9 mouse cellular contexts compared by ENCODE assay signal in the genomic region with DNA sequence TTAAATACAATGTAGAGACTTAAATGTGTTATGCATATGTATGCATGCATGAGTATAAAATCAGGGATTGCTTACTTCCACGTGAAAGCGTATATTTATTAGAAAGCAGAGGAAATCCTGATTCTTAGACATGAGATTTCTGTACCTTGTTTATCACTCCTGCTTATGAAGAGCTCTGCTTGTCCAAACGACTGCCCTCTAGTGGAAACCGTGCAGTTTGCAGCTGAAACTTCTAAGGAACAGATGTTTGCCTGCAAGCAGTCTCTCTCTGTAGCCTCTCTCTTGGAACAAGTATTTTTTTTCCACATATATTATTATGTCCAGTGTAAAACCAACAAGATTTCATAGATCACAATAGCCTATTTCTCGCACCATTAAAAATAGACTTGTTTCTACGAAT.
DNase-seq lines count a peak whose midpoint lies in the region; ATAC-seq and TF ChIP-seq lines count a peak whose summit lies in the region.
"Had no signal": no experiment of that assay in that cellular context is flagged by ENCODE, and none has a peak within 500 bp of the region (broad histone marks: within the 10 kb centered on the region; RNA-seq: fewer than 3 reads in every experiment).

No protein-coding gene starts in this region.

- H3K79me2 ChIP-seq in liver, adult 2 months (ENCODE audit: control insufficient read depth, insufficient read depth, low read length): no peaks in the 10 kb centered on the region

- ATAC-seq in neural tube, embryonic 15.5 days (ENCODE audit: low FRiP score): no peak
- peak; percentile 77 for ATAC-seq in forebrain, embryonic 15.5 days (replicated peaks)
- ATAC-seq in erythroblast, adult 5-6 weeks (replicated peaks; ENCODE audit: low FRiP score, poor library complexity, severe bottlenecking): no peak

- H3K4me3 ChIP-seq in neural tube, embryonic 15.5 days (replicated peaks): no peak overlapping the region
- H3K4me3 ChIP-seq in forebrain, embryonic 15.5 days: no peak overlapping the region
- no peak overlapping the region for H3K4me3 ChIP-seq in liver, adult 2 months (ENCODE audit: insufficient read depth, low read depth, low read length)
- H3K4me3 ChIP-seq: erythroblast, embryonic 14.5 days had no signal

- no peaks in the 10 kb centered on the region for H3K4me1 ChIP-seq in neural tube, embryonic 15.5 days
- H3K4me1 ChIP-seq in forebrain, embryonic 15.5 days: no peaks in the 10 kb centered on the region
- H3K4me1 ChIP-seq in liver, adult 2 months (ENCODE audit: control insufficient read depth, insufficient read depth, low read length): no peaks in the 10 kb centered on the region

- H3K27ac ChIP-seq in neural tube, embryonic 15.5 days (replicated peaks): no peak overlapping the region
- H3K27ac ChIP-seq in forebrain, embryonic 15.5 days (replicated peaks): no peak overlapping the region
- no peak overlapping the region for H3K27ac ChIP-seq in liver, adult 2 months (replicated peaks; ENCODE audit: insufficient read depth, low read depth, low read length)

- H3K9me3 ChIP-seq in neural tube, embryonic 15.5 days (replicated peaks): no peaks in the 10 kb centered on the region
- H3K9me3 ChIP-seq in forebrain, embryonic 15.5 days: no peaks in the 10 kb centered on the region

- peak; percentile 66 for TF ChIP-seq CTCF in liver, adult 2 months (IDR thresholded peaks at IDR 0.05; ENCODE audit: low read depth, low read length)

- H3K9ac ChIP-seq in neural tube, embryonic 15.5 days (replicated peaks): no peak overlapping the region
- H3K9ac ChIP-seq in forebrain, embryonic 15.5 days (replicated peaks): no peak overlapping the region
- no peak overlapping the region for H3K9ac ChIP-seq in liver, adult 2 months (ENCODE audit: low read depth, low read length)

- no peak for TF ChIP-seq POLR2A in liver, adult 2 months (IDR thresholded peaks at IDR 0.05; ENCODE audit: extremely low read depth, insufficient read depth, low read length)

- no peaks in the 10 kb centered on the region for H3K36me3 ChIP-seq in neural tube, embryonic 15.5 days
- no peaks in the 10 kb centered on the region for H3K36me3 ChIP-seq in forebrain, embryonic 15.5 days
- no peaks in the 10 kb centered on the region for H3K36me3 ChIP-seq in liver, adult 2 months (ENCODE audit: control insufficient read depth, insufficient read depth, low read length)

- DNase-seq in neural tube, embryonic 10.5 days (ENCODE audit: extremely low spot score, low spot score): peak; percentile 81
- DNase-seq in cerebellum, adult 11 months: peak; percentile 29
- DNase-seq in kidney, postnatal 10 days: peak; percentile 90
- peak; percentile 54 for DNase-seq in liver, adult 2 months (ENCODE audit: extremely low read depth, low read depth, low spot score)
- DNase-seq in retina, adult 2 months (ENCODE audit: low read depth, low spot score): peak; percentile 23

- H3K4me2 ChIP-seq in neural tube, embryonic 15.5 days: no peak overlapping the region
- no peak overlapping the region for H3K4me2 ChIP-seq in forebrain, embryonic 15.5 days (replicated peaks)

- 17% methylated on average over 6 of the region's 6 CpGs for WGBS in neural tube, embryonic 15.5 days
- WGBS in forebrain, embryonic 15.5 days: 23% methylated on average over 6 of the region's 6 CpGs
- 19% methylated on average over 6 of the region's 6 CpGs for WGBS in liver, adult 2 months

- no peaks in the 10 kb centered on the region for H3K27me3 ChIP-seq in neural tube, embryonic 15.5 days (replicated peaks)
- H3K27me3 ChIP-seq in forebrain, embryonic 15.5 days: no peaks in the 10 kb centered on the region
- no peaks in the 10 kb centered on the region for H3K27me3 ChIP-seq in liver, adult 2 months (ENCODE audit: control insufficient read depth, insufficient read depth, low read length)

Comparison
In these comparisons a context has a peak if more than half of its experiments do, and no peak if none do; other contexts are left out.
1. DNase-seq: peak in every context shown above with its lines; median percentile 90 in kidney, postnatal 10 days; 81 in neural tube, embryonic 10.5 days; 54 in liver, adult 2 months; 29 in cerebellum, adult 11 months; 23 in retina, adult 2 months.